Mouse (Mus musculus) Patski (cell line): ENCODE measurements around the gene Slc25a48. TPM values are rescaled to one million over a fixed set of nuclear protein-coding genes. Genes with fewer than 3 reads are reported as not detected.
A peak's percentile ranks its signal among the peaks of the same experiment; 100 is the strongest.

Experiments used
- ATAC-seq: fragments of 100-300 bp; one replicate; pipeline ENCODE4 v1.8.0; 2021
- CTCF ChIA-PET: fragments of 350-600 bp; sonication (Branson Sonifier 250); formaldehyde crosslinking; loops from one replicate; lab custom pipeline; 2022; ENCODE audit warnings: inconsistent platforms; lab: Charles Lee
- POLR2A ChIA-PET: fragments of 350-600 bp; sonication (Branson Sonifier 250); formaldehyde crosslinking; loops from one replicate; lab custom pipeline; 2022; ENCODE audit warnings: antibody characterized with exemption, inconsistent platforms; lab: Charles Lee
- DNase-seq: peaks from one replicate; pipeline ENCODE4 v3.0.0-alpha.2; 2011; ENCODE audit warnings: low read depth, low spot score
- H3K27me3 ChIP-seq: fragments of 371-371 bp; one replicate; pipeline ENCODE4 v1.5.1; 2021
- CTCF ChIP-seq: fragments of 100-300 bp; IDR thresholded peaks from one replicate; pipeline ENCODE4 v1.5.1; 2021
- in situ Hi-C: fragments of 300-500 bp; cut with MboI; formaldehyde crosslinking; loops from 3 replicates; pipeline ENCODE4 v1.11.1; 2018; ENCODE audit warnings: low pct_unique_long_range_greater_than_20kb, mixed read lengths
- polyA plus RNA-seq: library from polyadenylated mRNA; unstranded; gene quantifications from one replicate; pipeline ENCODE4 v1.2.3, GENCODE M21; 2021

Gene Slc25a48
- polyA plus RNA-seq, 1 experiment from 2014 or later, result 1.1 TPM

GRCm38 (mm10) chr13:56506871-56507496 is 68.8 kb downstream of the Slc25a48 start:
- in situ Hi-C loops, result no loop called here
- no peaks in the 10 kb centered on the region for H3K27me3 ChIP-seq
- POLR2A ChIA-PET, result interaction anchor here (0.6 kb wide), 1 partner anchor 1278 kb away, joined by 10 read pairs; no protein-coding TSS in a partner anchor
- no peak for TF ChIP-seq CTCF
- no peak for ATAC-seq
- no peak for DNase-seq
- CTCF ChIA-PET, result no interaction called here

GRCm38 (mm10) chr13:56509796-56510195 is 71.6 kb downstream of the Slc25a48 start:
- CTCF ChIA-PET, result interaction anchor here (1.1 kb wide), 1 partner anchor 12 kb away, joined by 4 read pairs; the partner anchor contains the start of gene Fbxl21
- no peak for DNase-seq
- no peak for TF ChIP-seq CTCF
- in situ Hi-C loops, result no loop called here
- no peak for ATAC-seq
- POLR2A ChIA-PET, result no interaction called here
- no peaks in the 10 kb centered on the region for H3K27me3 ChIP-seq

GRCm38 (mm10) chr13:56513595-56513994 is 75.4 kb downstream of the Slc25a48 start:
- in situ Hi-C loops, result no loop called here
- ATAC-seq (no peak), DNase-seq (no peak)
- CTCF ChIA-PET, result no interaction called here
- no peaks in the 10 kb centered on the region for H3K27me3 ChIP-seq
- POLR2A ChIA-PET, result no interaction called here
- no peak for TF ChIP-seq CTCF

GRCm38 (mm10) chr13:56516311-56516710 is 78.2 kb downstream of the Slc25a48 start:
- ATAC-seq (no peak), DNase-seq (no peak)
- in situ Hi-C loops, result no loop called here
- no peaks in the 10 kb centered on the region for H3K27me3 ChIP-seq
- no peak for TF ChIP-seq CTCF
- ChIA-PET CTCF (no interaction called here), POLR2A (no interaction called here)

DNA sequence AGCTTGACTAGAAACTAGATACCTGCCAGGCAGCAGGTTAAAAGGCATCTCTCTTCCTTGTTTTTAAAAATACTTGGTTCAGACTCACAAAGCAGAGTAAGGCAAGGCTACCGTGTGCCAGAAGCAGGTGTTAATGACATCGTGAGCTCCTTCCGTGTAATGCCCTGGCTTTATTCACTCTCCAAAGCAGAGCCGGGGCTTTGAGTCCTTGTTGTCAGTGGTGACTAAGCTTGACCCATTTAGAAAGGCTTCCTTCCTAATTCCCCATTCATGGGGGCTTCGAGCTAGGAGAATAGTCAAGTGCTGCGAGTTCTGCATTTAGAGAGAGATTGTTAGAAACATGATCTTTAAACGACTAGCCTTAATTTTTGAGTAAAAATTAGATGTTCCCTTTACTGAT is 78.7 kb downstream of the Slc25a48 start:
- ChIA-PET CTCF (no interaction called here), POLR2A (no interaction called here)
- H3K27me3 ChIP-seq, result no peaks in the 10 kb centered on the region
- DNase-seq (no peak), ATAC-seq (no peak)
- in situ Hi-C loops, result no loop called here
- TF ChIP-seq CTCF, result no peak

DNA sequence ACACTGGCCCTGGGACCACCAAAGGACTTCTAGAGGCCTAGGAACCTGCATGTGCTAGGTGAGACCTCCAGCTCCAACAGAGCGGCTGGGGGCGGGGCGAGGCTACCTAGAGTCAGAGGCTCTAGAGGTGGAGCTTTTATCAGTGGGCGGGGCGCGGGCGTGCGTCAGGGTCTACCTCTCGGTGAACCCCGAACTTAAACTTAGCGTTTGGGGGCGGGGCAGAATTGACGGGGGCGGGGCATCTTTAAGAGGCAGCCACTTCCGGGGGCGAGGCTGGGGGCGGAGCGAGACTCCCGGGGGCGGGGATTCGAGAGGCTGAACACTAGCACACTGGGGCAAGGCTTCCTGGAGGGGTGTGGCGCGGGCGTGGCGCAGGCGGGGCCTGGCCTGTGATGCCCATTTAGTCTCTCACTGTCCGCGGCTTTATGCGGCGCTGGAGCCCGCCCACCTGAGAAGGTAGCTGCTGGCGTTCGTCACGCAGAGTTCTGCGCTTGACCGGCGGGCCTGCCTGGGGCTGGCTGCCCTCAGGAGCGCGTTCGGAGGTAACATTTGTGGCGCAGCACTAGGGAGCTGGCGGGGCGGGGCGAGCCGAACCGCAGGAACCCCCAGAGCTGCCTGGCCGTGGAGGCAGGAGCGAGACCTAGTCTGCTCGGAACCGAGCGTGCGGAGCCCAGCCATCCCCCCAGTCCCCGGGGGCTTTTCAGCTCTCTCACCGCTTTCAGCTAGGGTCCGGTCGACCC is 84.1 kb downstream of the Slc25a48 start, which contains the start of gene Fbxl21:
Gene Fbxl21 (plus strand): TSS at position 392 of the 740 bp plus-strand sequence.
- CTCF ChIA-PET, result interaction anchor here (0.8 to 1.0 kb wide), 2 partner anchors 12 to 32 kb away, joined by 3 to 4 read pairs; no protein-coding TSS in a partner anchor
- DNase-seq (peak; percentile 19), ATAC-seq (peak; percentile 98)
- no peaks in the 10 kb centered on the region for H3K27me3 ChIP-seq
- TF ChIP-seq CTCF, result no peak
- in situ Hi-C loops, result no loop called here
- POLR2A ChIA-PET, result no interaction called here

GRCm38 (mm10) chr13:56522821-56523167 is 84.6 kb downstream of the Slc25a48 start:
- no peaks in the 10 kb centered on the region for H3K27me3 ChIP-seq
- POLR2A ChIA-PET, result no interaction called here
- ATAC-seq (peak; percentile 29), DNase-seq (no peak)
- TF ChIP-seq CTCF, result no peak
- in situ Hi-C loops, result no loop called here
- CTCF ChIA-PET, result interaction anchor here (0.8 kb wide), 1 partner anchor 13 kb away, joined by 4 read pairs; no protein-coding TSS in a partner anchor

Other genes with a start within 250 kb of the Slc25a48 start
- 0.04 TPM for gene Neurog1, start 186.2 kb upstream of the Slc25a48 start, polyA plus RNA-seq
- 7.7 TPM for gene Cxcl14, start 141.8 kb upstream of the Slc25a48 start, polyA plus RNA-seq
- not detected for gene Gm3045, start 11.8 kb upstream of the Slc25a48 start, polyA plus RNA-seq
- gene Il9, start 43.9 kb downstream of the Slc25a48 start, polyA plus RNA-seq, result not detected
- gene Fbxl21, start 84.1 kb downstream of the Slc25a48 start, polyA plus RNA-seq, result 3.8 TPM
- not detected for gene Lect2, start 110.1 kb downstream of the Slc25a48 start, polyA plus RNA-seq
- gene Tgfbi, start 171.2 kb downstream of the Slc25a48 start, polyA plus RNA-seq, result 0.04 TPM